Mouse (Mus musculus) megakaryocyte-erythroid progenitor cell, adult 5-6 weeks (primary cell): ENCODE results near the gene Upf2. TPM values are rescaled to one million over a fixed set of nuclear protein-coding genes. Genes with fewer than 3 reads are reported as not detected.
"Not testable (repeated sequence)": the region's sequence is repeated elsewhere in the genome, so short reads cannot be mapped to it uniquely, and the experiment has no call there.

ENCODE experiments used
- ATAC-seq: replicated peaks from 2 replicates; pipeline ENCODE4 v1.8.0; 2016; ENCODE audit warnings: mild to moderate bottlenecking, inconsistent platforms; ENCODE audit not compliant: severe bottlenecking, poor library complexity, low FRiP score, low TSS enrichment
- total RNA-seq, 2 experiments: library from RNA; stranded (forward) in 1 of 2; stranded (reverse) in 1 of 2; fragments of 200-1000, 215-1000 nt in 1 of 2; fragments of >200 nt in 1 of 2; fragmentation: Nextera tagmentation in 1 of 2; gene quantifications; 2 replicates each; pipeline ENCODE4 v1.2.3; 2014 to 2017

Gene Upf2
- total RNA-seq, 2 experiments from 2014 or later, result 26.7 to 29.3 TPM

DNA sequence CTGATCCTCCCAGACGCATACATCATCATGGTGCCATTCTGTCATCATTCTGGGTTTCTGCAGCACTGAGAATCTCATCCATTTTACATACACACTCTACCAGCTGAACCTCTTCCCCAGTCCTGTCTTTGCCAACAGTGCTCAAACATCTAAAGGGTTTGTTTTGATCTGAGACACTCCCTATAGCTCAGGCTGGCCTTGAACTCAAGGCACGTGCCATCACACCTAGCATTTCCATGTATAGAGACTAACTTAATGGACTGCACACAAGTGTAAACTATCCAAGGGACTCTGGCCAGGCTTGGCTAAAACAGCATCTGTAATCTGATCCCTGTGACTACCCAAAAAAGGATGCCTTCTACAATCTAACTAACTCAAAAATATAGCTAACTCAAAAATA lies 108.0 kb downstream of the Upf2 start:
- ATAC-seq, result no peak

DNA sequence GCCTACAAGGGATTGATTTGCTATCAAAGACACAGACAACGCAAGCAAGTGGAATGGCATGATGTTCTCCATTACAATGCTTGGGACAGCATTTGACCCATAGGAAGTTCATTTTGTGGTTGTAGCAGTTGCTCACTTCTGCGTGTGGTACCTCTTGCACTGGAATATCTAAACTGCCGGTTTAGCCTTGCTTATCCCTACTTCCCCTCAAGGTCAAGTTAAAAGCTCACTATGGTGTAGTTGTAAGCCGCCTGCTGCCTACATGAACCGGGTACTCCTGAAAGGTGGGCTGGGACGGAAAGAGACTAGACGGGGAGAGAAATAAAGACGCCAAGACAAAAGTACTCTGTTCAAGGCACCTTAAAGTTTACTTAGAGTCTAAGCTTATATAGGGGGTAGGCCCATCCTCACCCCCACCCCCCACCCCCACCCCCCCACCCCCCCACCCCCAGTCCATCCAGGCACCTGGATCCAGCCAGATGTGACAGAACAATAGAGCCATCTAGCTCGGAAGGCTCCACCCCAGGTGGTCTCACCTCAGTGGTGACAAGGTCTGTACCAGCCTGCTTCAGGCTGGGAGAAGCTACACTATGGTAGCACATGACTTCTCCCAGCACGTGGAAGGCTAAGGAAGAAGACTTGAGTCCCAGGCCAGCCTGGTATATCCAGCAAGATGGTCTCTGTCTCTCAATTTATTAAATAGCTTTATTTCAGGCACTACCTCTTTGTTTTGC lies 109.0 kb downstream of the Upf2 start:
- ATAC-seq, result no peak

DNA sequence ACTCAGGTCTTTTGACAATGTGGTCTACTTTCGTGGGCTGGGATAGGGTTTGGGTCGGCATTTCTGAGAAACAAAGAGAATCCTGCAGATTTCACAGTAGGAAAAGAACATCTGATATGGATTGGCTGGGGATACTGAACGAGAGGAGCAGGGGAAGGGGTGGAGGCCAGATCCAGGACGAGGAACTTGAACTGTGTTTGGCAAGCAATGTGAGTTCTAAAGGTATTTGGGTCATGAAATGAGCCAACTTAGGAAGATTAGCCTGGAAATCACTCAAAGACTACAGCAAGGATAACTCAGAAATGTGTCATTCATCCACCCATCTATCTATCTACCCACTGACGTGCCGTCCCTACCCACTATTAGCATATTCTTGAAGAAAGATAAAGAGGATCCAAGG lies 116.1 kb downstream of the Upf2 start:
- no peak for ATAC-seq

DNA sequence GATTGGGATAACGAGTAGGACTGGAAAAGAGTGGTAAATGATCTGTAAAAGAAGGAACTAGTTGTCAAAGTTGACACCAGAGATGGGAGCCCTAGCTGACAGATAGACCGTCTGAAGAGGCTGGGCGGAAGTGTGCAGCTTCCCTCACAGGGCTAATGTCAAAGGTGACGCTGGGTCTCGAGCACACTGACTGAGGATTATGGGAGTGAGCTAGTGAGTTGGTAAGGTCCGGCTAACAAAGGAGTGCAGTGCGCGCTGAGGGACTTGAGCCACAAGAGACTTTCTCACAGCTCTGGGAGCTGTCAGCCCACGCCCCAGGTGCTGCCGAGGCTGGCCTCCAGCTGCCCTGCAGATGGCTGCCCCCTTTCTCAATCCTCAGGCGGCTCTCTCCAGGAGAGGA lies 119.7 kb downstream of the Upf2 start:
- no peak for ATAC-seq

DNA sequence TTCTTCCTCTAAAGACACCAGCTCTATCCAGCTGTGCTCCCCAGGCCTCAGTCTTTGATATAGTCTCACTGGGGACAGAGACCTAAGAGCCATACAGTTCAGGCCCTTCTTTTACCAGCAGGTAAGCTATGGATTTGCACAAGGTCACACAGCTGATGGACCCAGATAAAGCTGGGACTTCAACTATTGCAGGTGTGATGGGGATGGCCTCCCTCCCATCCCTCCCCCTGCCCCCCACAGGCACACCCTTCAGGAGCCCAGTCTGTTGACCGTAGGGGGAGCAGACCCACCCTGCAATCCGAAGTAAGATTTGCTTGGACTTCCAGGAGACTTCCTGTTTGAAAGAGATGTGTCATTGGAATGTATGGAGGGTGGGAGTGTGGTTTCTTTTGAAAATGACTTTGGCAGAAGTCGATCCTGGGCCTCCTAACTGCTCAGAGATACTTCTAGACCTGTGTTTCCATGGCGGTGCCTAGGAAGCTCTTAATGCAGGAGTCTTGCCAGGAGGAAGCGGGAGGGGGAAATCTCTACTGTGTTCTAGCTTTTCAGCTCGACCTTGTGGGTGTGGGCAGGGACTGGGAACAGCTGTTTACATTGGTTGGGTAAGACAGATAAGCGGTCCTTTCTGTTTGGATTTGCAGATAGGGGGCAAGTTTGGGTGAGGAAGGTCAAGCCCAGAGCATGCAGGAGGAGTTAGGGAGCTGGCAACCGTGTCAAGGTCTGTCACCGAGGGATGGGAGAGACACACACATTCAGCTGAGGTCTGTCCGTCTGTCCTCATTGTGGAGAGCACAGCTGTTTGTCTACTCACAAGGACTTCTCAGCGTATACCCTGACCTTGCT lies 120.5 kb downstream of the Upf2 start:
- peak; percentile 71 for ATAC-seq

DNA sequence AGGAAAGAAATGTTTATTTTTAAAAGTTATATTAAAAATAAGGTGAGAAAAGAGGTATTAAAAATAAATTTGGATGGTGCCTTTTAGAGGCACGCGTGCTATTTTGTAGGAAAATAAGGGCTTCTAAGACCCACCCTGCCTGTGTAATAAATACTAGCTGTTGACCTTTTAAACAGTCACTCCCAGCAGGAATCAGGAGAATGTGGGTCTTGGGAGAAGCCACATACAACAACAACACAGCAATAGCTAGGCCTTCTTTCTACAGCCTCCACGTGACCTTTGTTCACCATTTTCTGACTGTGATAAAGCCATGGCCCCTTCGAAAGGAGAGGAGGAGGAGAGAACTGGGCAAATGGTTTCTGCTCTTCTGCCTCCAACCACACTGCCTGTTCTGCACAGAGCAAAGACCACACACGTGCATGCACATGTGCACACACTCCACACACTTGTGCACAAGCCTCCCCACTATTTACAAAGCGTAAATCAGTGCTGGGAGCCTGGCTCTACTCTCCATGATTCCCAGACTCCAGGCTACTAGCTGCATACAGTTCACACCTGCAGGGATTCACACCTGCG lies 121.5 kb downstream of the Upf2 start:
- ATAC-seq, result no peak

DNA sequence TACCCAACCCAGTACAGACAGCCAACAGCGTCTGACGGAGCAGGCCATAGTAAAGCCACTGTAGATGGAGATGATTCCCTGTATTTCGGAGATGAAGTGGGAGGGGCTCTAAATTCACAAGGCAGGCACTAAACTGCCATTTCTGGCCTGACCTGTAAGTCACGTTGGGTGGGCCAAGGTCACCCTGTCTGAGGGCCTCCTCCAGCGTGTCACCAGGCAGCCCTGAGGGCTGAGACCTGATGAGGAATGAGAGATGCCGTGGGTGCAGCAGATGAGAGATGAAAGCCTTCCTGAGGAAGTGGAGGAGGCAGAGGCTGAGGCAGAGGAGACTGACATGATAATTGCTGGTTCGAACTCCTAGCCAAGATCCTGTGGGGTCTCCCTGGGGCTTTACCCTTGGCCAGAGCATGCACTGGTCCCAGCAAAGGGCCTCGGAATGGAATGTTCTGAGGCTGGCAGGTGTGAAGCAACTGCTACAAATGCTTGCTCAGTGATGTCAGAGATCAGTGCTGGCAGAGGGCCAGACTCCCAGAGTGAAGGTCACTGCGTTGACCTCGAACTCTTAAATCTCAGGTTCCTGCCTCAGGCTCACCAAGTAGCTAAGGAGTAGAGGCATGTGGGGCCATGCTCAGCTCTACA lies 123.7 kb downstream of the Upf2 start:
- no peak for ATAC-seq

DNA sequence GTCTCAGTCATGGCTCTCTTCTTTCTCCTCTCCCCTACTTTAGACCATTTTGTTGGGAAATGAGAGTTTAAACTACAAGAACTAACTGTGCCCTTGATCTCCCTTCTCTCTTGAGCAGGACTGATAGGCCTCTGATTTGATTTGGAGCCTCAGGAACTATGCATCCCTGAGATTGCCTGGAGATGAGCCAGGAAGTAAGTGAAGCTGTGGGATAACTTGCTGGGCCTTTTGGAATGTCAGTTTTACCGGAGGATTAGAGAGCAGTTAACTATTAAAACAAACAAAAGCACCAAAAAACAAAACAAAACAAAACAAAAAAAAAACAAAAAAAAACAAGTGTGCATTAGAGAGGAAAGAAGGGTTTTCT lies 124.2 kb downstream of the Upf2 start:
- ATAC-seq, result no peak

DNA sequence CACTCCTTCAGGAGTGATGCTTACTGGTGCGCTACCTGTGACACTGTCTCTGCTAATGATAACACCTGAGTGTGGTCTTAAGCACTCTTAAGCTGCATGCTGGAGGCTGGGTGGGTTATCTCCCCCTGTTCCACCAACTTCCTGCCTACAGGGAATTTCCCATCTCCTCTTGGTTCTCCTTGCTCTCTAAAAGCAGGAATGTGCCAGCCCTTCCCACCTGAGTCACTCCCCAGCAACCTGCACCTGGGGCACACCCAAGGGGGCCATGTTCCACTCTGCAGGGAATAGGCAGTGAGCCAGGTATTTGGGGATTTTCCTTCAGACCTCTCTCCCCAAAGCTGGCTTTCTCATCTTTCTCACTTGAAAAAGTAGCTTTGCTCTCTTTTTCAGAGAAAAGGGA lies 128.8 kb downstream of the Upf2 start:
- ATAC-seq, result 0 out of 2 replicates have a peak, but pooled peaks have one; percentile 8

DNA sequence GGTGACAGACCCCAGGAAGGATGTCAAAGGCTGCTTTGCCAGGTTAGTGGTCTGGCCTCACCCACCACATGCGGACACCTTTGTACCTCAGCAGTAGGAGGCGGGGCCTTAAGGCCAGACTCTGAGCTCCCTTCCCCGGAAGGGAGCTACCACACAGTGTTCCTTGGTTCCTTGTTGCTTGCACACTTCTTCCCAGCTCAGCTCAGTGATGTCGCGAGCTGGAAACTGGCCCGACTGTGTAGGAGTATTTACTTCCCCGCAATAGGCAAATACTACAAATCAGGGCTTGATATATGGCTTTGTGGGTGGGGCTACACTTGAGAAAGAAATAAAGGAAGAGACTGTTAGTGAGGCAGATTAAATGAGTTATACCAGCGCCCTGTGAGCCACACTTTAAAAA lies 129.8 kb downstream of the Upf2 start:
- ATAC-seq, result no peak

DNA sequence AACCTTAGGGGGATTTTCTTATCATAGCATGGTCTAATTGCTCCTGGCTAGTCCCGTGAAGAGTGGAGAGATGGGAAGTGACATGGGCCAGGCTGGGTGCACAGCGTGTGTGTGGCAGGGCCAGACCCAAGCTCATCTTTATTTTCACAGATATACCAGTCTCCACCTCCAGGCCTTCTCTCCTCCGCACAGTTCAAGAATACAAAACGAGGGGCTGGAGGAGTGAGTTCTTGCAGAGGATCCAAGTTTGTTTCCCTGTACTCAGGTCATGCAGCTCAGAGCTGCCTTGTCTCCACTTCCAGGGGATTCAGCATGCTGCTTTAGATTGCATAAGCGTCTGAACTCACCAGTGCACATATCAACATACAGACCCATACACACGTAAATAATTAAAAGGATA lies 131.3 kb downstream of the Upf2 start:
- ATAC-seq, result no peak

DNA sequence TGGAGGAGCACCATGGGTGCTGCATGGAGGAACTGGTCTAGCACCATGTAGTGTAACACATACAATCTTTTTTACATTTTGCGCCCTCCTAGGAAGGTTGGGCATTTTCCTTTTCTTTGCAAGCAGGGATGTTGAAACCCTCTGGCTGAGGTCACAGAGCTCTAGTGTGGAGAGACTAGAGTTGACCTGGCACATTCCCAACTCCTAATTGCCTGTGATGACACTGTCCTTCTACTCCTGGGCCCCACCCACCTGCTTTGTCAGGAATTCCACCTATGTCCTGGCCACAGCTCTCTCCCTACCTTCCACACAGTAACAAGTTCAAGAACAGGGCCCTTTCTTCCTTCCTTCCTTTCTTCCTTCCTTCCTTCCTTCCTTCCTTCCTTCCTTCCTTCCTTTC lies 132.4 kb downstream of the Upf2 start:
- no peak for ATAC-seq

DNA sequence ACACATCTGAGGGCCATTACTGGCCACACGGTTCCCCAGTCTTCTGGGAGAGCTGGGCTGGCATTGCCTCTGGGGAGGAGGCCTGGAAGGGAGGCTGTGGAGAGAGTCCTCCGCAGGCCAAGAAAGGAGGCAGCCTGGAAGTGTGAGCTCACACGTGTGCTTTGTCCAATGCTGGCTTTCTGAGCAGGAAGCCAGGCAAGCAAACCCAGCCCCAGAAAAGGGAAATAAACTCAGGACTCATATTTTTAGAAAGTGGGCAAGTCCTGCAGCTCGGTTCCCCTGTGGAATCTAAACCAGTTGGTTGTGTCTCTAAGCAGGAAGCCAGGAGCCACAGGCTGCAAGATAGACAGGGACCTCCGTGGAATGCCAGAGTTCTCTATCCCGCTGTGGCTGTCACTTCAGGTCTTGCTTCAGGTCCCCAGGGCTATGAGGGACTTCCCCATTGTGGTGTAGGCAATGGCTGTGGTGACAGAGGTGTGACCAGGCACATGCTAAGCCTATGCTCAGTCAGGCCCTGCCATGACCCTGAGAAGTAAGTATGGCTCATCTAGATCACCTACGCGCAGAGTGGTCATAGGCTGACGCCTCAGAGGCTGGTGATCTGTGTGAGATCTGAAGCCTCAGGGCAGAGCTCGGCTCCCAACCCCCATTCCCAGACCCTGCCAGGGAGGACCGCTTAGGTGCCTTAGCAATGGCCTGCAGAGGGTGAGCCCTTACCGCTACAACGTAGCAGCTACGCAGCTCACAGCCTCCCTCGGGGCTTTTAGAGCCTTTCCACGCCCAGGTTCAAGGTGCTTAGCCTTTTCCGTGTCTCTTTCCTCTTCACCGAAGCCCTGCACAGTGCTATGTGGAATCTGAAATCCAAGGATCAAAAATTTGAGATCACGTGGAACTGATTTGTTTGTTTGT lies 134.6 kb downstream of the Upf2 start:
- ATAC-seq, result 0 out of 2 replicates have a peak, but pooled peaks have one; percentile 46

DNA sequence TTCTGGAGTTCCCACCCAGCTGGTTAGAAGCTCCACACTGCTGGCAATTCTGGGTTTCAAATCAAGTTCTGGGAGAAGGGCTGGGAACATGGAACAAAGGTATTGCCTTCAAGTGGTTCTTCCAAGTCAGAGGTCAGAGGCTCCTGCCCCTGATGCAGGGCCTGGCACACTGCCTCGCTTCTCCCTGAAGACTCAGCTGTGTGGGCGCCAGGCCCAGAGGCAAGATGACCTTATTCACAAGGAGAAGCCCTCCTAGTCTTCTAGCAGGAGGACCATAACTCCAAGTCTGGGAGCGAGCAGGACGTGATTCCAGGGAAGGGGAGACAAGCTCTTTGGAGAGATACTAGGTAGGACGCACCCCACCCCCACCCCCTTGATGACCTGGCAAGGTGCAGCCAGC lies 135.9 kb downstream of the Upf2 start:
- no peak for ATAC-seq

DNA sequence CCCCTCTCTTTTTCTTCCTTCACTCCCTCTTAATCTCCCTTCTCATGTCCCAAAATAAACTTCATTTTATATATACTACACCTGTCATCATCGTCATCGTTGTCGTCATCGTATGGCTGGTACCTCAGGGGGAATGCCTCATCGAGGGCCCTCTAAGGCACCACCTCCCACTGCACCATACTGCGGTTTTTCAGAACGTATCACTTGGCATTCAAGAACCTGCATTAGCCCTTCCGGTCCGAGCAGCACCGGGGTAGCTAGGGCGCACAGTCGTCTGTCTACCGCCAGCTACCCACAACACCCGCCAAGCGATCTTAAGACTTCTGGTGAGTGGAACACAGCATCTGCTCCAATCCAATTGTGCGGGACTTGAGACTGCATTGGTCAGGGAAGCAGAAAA lies 138.7 kb downstream of the Upf2 start:
- not testable (repeated sequence) for ATAC-seq

DNA sequence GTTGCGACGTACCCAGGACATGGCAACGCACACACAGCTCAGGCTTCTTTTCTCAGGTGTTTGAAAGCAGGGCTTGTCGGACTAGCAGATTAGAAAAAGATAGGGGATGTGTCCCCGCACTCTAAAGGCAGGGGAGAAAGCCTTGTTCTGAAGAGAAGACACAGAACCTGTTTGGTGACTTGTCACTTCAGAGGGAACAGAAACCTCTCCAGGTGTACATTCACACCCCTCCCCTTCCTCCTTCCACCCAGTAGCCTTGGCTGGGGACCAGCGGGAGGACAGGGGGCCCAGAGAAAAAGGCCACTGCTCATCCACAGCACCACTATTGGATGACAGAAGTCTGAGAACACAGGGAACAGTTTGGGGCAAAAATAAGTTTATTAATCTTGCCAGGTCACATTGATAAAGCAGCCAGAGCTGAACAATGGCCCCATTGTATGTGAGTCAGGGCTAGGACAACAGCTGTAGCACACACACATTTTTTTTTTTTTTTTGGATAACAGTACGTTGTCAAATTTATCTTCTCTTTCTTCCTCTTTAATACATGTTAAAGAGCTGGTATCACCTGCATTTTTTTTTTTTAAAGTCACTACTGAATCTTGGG lies 145.9 kb downstream of the Upf2 start:
- no peak for ATAC-seq

DNA sequence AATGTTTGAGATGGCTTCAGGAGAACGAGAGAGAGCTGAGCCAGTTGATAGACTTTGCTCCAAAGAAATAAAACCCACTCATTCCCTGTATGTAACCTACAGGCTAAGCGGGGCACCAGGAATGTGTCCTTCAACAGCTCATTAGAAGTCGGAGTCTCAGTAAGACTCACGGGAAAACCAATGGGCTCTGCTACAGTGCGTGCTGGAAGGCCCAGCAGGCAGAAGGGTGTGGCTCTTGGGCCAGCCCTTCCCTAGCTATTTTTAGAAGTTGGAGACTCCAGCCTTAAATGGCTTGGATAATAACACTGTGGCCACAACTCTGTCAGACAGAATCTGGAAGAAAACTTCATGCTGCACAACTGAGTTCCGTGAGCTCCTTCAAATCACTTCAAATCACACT lies 147.7 kb downstream of the Upf2 start:
- ATAC-seq, result no peak

DNA sequence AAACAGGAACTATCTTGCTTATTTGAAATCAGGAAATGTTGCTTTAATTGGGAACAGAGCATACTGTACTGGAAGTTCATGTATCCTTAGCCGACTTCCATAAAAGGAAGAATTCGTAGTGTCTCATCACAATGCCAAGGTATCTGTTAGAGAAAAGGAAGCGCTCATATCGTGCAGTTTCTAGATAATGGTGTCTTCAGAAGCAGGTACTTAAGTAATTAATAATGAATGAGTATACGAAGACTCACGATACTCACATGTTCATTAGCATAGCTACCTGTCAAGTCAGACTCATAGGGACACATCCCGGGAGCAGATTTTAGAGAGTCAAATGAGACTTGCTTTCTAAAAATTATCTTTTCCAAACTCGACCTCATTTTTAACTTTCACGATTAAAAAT lies 148.2 kb downstream of the Upf2 start:
- no peak for ATAC-seq
